Mouse (Mus musculus) right cerebral cortex, postnatal 4 days (tissue): ENCODE results near the gene Gm17416.
A peak's percentile ranks its signal among the peaks of the same experiment; 100 is the strongest.

Experiments
- DNase-seq: peaks from one replicate; pipeline ENCODE4 v3.0.0-alpha.2; 2022

Gm17416 gene

DNA sequence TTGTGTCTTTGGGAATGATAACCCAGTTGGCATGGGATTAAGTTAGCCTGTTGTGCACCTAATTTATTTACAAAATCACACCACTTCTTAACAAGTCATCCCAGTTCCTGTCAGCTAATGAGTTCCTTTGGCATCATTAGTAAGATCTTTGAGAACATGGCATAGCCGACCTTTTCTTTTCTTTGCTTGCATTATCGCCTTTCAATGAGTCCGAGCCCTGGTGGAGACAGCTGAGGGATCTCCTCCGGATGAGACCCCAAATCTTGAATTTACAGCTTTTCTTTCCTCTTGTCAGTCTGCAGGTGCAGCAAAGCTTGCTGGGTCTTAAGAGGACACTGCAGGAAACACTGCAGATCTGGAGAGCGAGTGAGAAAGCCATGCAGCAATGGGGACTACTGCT is at the start of gene Gm17416:
TSS of gene Gm17416 (plus strand) at position 301 of the 400 bp plus-strand sequence.
- DNase-seq: no peak

DNA sequence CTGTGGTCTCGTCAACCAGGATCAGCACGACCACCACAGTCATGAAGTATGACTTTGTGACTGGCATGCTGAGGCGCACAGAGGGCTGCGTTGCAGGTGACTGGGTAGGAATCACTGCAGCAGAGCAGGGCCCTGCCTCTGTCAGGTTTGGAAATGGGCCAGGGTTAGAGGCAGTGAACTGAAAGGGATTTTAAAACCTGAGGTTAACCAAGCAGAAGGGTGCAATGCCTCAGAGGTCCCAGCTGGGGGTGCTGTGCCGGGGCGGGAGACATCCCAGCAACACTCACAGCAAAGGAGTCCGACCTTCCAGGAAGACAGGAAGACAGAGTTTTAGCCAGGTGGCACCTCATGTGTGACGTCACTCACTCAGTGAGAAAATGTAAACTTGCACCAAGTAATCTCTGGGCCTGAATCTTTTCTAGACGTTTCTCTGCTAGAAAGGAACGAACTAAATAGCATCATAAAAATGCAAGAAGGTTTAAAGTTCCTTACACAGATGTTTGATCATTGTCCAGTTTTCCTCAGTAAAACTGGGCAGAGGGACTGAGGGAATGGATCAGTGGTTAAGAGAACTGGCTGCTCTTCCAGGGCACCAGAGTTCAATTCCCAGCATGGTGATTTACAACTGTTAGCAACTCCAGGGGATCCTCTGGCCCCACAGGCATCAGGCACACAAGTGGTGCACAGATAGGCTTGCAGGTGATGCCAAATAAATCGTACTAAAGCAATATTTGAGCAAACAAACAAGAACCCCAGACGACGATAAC is 29.0 kb upstream of the Gm17416 start, which contains the start of gene Defb29:
TSS of gene Defb29 (minus strand) at position 155 of the 767 bp plus-strand sequence.
- no peak for DNase-seq

DNA sequence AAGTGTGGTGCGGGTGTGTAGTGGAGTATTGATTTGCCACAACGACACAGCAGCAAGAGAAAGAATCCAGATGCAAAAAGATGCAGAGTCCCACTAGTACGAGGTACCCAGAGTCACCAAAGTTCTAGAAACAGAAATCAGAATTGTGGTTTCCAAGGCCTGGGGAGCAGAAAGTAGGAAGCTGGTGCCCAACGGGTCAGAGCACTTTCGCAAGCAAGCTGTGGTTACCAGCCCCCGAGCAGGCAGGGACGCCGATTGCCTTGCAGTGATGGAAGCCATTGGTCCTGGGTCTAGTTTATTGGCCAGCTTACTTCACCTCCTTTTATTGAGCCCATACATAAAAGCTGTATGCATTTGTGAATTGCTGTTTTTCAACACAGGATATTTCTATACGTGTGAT is 27.2 kb upstream of the Gm17416 start:
- DNase-seq: no peak

DNA sequence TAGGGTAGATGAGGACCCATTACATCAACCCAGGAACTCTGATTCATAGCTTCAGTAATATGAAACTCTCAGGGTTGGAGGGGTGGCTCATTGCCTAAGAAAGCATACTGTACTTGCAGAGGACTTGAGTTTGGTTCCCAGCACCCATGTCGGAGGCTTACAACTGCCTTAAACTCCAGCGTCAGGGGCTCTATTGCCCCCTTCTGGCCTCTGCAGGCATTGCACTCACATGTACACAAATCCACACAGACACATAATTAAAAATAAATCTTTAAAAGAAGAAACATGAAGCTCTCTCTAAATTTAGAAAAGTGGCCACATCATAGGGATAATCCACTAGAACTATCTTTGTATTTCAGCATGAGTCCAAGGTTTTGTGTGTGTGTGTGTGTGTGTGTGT is 26.2 kb upstream of the Gm17416 start:
- DNase-seq: no peak

DNA sequence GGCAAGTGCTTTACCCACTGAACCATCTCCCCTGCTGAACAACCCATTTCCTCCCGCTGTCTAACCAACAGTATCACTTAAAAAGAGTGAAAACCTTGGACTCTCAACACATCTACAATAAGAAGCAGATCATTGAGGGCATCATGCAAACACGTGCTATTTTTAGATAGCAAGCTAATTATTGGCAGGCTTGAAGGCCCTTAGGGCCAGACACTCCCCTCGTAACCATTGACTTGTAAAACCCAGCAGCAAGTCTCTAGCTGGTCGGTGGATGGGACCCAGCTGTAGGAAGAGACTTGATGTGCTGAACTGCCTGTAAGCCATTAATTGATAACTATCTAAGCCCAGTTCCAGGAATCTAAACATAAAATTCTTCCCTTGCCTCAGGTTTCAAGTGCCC is 25.7 kb upstream of the Gm17416 start:
- no peak for DNase-seq

DNA sequence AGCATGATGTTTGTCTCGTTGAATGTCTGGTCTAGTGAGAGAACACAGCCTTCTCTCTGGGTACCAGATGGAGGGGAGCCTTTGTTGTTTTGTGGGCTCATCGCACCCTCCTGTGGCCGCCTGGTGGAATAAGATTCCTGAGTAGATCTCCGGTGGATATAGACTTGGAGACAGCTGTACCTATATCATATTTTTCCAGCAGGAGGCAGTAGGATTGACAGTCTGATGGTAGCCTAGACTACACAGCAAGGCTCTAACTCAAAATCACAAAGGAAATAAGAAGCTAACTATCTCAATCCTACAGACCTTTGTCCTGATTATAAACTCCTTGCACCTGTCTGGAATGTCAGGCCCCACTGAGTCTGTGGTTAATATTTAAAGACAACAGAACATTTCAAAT is 24.4 kb upstream of the Gm17416 start:
- peak; percentile 61 for DNase-seq

DNA sequence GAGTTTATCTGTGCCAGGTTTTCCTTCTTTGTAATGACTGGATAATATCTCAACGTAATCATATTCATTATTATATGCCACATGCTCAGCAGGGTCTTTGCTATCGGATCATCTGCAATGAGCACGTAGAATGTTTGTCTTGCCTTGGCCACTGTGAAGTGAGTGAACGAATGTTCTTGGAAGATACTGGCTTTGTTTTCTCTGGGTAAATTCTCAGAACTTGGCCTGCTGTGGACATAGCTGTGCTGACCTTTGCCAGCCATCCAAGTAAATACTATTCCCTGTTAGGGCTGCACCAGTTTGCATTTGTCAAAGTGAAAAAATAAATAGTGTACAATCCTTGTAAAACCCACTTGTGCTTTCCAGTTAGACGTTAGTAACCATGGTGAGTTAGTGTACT is 21.0 kb upstream of the Gm17416 start:
- DNase-seq: no peak

DNA sequence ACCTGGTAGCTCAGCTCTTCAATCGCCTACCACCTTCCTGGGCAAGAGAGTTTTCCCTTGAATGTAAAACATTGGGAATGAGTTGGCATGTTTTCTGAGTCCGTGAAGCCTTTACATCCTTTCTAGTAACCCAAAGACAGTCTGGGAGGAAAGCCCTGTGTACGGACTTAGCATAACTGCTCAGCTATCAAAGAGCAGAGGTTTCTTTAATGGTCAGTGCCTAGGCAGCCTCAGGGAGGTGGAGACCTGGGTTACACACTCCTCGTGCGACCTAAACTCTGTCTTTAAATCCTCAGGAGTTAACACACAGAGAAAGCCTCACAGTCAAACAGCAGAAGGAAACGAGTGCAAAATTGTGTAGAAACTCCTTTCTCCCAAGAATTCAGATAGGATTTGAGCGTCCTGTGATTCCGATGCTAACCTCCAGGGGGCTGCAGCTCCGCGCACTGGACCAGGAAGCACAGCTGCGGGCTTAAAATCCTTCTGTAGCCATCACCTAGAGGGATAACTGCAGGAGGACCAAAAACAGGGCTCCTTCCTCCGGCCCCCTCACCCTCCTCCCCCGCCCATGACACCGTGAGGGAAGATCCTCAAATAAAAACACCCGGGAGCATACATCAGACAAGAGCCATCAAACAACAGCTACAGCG is 15.2 kb upstream of the Gm17416 start:
- DNase-seq: peak; percentile 76

DNA sequence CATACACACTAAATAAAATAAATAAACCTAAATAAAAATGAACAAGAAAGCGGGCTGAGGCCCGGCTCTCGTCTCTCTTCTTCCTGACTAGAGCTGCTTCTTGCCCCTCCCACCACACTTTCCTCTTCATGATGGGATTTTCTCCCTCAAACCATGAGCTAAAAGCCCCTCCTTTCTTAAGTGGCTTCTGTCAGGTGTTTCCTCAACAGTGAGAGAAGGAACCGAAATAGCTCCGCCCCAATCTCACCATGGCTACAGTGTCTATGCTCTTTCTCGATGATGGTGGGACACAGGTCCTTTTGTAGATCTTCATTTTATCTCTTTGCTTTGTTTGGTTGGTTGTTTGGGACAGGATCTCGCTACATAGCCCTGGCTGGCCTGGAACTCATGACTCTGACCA is 12.5 kb upstream of the Gm17416 start:
- no peak for DNase-seq

DNA sequence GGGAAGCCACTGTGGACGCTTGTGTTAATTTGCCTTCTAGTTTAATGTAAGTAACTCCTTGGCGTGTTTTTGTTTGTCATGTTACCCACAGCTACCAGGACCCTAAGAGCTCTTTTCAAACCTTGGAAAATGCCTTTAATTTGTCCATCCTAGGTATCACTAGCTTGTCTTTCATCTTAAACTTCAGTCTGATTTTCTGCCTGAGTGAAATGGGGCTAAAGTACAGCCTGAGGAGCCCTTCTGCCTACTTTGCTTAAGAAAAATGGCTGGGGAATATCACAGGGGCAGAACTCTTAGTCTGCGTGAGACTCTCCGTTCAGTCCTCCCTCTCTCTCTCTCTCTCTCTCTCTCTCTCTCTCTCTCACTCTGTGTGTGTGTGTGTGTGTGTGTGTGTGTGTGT is 743 bp downstream of the Gm17416 start:
- no peak for DNase-seq

DNA sequence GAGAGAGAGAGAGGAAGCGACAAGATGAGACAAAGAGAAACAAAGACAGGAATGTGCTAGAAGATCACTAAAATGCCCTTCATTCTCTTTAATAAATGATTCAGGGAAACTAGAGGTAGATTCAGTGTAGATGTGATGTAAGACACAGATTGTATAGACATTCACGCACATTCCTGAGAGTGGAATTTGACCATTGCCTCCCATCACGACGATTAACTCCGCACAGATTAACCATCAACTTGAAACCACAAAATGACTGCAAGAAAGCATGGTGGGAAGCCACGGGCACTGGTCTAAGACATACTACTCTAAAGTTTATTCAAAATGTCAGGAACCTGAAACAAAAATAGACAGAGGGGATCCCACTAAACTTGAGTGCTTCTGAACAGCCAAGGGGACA is 1.2 kb downstream of the Gm17416 start:
- DNase-seq: no peak

DNA sequence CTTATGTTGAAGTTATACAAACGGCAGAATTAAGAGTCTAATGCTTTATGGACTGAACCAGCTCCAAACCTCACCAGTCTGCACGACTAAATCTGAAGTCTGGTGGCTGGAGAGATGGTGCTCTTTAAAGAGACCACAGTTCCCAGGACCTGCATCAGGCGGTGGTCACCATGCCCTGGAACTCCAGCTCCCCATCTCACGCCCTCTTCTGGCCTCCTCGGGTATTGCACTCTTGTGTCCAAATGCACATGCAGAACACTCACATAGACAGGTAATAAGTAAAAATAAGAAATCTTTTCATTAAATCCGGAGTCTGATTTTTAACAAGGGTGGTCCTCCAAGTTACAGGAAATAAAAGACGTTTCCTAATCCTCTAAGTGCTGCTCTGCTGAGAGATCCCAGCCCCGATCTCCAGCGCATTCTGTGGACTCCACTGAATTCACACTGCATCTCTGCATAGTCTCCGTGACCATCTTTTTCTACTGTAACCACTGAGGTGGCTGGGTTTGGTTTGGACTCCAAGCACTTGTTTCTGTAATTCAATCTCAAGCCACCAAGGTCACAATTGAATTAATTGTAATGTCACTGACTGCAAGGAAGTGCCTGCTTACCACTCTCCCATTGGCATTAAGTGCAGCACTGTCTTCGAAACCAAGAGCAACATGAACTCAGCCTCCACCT is 3.1 kb downstream of the Gm17416 start, which contains the start of gene Defb21:
TSS of gene Defb21 (plus strand) at position 631 of the 681 bp plus-strand sequence.
- DNase-seq: peak; percentile 24

DNA sequence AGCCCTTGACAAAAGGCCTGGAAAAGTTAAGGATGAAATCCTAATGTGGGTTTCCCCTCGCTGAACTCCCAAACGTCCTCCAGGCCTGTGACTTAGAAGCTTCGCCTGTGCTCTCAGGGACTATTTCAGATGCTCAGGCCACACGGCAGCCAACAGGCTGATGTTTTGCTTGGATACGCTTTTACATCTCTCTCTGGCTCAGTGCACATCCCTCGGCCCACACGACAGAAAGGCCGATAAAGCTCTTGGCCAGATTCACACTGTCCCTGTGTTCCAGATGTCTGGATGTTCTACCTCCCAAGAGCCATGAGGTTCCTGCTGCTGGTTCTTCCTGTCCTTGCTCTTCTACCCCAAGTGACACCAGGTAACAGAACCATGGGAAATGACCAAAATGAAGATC is 4.3 kb downstream of the Gm17416 start:
- DNase-seq: no peak

DNA sequence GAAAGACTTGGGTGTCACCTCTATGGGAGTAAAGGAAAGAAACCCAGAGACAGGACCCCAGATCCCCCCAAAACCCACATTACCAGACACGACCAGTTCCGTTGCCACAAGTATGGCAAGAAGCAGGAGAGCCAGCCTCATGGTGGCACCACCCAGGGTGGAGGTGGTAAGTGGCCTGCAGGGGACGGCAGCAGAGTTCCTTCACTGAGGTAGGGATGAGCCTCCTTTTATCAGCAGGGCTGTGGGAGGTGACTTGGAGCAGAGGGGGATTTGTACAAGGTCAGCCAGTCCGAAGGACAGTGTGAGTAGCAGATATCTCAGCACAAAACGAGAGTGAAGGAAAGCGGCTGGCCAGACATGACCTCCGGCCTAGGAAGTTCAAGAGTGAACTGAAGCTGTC is 11.0 kb downstream of the Gm17416 start, which contains the start of gene Defb19:
TSS of gene Defb19 (minus strand) at position 206 of the 400 bp plus-strand sequence.
- no peak for DNase-seq

DNA sequence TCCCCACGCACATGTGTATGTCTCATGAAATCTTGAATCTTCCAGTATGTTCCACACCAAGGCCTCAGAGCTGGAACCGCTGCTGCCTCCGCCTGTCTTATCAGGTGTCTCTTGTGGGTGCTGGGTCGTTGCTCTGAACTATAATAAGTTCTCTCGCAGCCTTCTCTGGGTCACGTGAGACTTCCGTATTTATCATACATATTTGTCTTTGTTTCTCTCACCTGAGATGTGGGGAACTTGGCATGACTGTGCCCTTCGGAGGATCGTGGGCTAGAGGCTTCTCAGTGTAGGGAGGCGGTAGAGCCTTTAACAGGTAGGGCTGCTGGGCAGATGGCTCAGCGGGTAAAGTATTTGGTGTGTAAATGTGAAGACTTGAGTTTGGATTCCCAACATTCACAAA is 11.5 kb downstream of the Gm17416 start:
- DNase-seq: no peak

DNA sequence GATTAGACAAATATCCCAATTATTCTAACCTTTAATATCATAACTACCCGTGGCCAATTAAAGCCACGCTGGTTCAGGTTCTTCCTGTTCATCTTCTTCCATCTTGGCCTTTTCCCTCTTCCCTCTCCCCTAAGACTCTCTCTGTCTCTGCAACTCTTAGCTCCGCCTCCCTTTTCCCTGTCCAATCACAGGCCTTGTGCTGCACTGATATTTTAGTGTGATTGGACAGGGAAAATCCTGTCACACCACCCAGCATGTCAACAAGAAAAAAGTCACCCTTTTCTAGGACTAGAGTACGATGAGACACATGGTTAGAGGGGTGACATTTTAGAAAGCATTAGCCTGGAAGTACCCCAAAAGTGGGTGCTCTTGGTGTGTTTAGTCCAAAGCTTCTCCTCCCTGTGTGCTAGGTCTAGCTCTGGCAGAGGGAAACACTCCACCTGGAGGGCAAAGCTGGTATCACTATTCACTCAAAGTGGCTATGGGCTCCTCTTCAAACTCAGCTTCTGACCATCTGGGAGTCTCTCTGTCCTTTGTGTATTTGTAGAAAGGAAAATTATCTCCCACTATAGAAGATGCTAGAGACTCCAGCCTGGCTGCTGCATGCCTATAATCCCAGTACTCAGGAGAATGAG is 17.9 kb downstream of the Gm17416 start:
- DNase-seq: no peak

DNA sequence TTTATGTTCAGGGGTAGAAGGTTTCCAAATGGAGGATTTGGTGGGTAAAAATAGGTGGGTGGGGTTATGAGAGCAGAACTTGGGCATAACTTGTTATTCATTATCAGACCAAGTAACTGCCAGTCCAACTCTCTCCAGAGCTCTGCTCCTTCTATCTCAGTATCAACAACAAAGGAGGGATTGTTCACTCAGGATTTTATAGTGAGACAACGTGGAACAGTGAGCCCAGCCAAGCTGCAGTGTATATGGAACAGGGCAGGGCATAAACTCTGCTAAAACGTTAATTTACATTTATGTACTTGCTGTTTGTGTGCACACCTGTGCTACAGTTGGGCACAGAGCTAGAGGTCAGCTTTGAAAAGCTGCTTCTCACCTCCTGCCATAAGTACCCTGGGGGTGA is 19.3 kb downstream of the Gm17416 start:
- DNase-seq: no peak

DNA sequence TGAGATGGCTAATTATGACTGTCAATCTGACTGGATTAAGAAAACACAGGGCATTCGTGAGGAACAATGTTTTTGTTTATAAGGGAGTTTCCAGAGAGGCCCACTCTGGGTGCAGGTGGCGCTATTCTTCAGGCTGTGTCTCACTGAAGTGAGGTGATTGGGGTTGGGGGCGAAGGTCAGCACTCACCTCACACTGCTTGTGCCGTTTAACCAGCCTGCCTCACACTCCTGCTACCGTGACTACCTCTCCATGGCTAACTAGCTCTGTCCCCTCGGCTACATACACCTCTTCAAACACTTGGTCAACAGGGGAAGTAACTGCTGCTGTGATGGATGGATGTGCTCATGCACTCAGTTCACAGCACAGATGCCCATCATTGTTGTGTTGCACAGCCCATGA is 19.9 kb downstream of the Gm17416 start:
- no peak for DNase-seq

DNA sequence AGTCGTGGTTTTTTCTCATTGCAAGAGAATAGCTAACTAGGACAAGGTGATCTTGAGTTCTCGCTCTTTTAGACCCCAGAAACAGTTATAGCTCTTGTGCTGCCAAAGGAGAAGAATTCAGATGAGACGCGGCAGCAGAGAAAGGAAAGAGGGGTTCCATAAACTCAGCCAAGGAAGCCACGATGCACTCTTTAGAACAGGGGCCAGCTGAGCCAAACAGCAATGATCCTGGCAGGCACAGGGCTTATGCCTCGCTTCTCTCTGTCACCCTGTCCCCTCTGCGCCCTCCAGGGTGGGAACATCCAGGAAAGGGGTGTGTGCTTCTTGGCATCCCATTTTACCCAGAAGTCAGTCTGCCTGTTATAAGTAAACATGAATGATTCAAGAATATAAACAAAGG is 30.2 kb downstream of the Gm17416 start, which contains the start of gene Defb45:
TSS of gene Defb45 (minus strand) at position 101 of the 400 bp plus-strand sequence.
- DNase-seq: no peak

DNA sequence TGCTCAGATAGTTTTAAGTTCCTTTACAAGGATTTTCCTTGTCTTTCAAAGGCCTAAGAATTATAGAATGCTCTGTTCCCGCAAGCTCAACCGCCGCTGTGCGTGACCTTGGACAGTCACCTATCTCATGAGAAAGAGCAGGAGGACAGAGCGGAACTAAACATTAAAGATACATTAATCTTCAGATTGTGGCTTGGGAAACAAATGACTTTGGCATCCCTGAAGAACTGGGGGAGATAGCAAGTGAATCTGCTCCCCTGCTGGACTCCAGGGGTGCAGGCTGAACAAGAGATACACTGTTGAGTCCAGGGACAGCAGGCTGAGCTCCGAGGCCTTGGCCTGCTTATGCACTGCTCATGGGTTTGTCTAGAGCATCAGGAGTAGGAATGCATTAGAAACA is 30.9 kb downstream of the Gm17416 start:
- no peak for DNase-seq

DNA sequence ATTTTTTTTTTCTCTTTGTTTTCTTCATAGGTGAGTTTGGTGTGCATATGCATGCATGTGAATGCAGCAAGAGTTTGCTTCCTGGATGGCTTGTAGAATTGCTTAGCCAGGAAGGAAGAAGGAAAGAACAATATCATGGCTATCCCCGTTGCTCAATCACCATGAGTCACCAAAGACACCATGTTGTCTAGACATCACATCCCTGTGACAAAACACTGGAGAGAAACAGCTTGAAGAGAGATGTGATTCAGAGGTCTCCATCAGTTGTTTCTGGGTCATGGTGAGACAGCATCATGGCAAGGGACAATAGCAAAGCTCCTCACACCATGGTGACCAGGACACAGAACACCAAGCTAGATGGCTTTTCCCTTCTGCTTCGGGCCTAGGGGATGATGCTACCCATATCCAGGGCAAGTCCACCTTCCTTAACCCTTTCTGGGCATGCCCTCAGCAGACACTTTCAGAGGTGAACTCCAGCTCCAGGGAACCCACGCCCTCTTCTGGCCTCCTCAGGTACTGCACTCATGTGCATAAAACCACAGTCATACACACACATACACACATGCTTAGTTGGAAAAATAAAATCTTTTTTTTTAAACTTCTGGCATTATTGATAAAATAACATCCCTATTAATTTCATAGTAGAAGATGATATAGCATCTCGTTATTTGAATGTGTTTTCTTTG is 32.3 kb downstream of the Gm17416 start:
- DNase-seq: no peak

DNA sequence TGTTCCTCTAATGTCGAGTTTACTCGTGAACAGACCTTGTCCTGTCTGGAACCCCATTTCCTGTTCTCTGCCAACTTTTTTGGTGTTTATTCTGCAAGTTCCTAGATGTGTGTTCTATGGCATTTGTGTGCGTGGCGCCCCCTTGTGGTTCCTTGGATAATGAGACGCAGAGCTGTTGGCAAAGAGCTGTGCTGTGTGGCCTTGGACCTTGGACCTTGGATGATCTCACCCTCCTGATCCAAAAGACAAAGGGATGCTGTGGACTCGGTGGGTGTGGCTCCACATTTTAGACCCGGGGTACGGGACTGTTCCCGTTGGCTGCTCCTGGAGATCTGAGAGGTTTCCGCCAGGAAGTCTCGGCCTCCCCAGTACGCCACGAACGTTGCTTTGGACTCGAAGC is 34.9 kb downstream of the Gm17416 start, which contains the start of gene Defb36:
TSS of gene Defb36 (plus strand) at position 271 of the 400 bp plus-strand sequence.
- DNase-seq: peak; percentile 22
